Mouse (Mus musculus) heart, postnatal 0 days (tissue): ENCODE measurements around the gene Tsacc.

Experiments
- CTCF ChIP-seq: IDR thresholded peaks from 2 replicates; pipeline ENCODE4 v1.5.1; 2016; ENCODE audit warnings: antibody characterized with exemption, control low read depth, low read depth
- EP300 ChIP-seq: IDR thresholded peaks from 2 replicates; pipeline ENCODE4 v1.6.1; 2016; ENCODE audit warnings: antibody characterized with exemption, low read depth

GRCm38 (mm10) chr3:88256382-88256781 lies 40.4 kb downstream of the Tsacc start:
- TF ChIP-seq CTCF: no peak
- TF ChIP-seq EP300: no peak
